Mouse (Mus musculus) CD4-positive, CD25-positive, alpha-beta regulatory T cell, adult 4 months (primary cell): ENCODE results near the gene Nxf2. TPM values are rescaled to one million over a fixed set of nuclear protein-coding genes. Genes with fewer than 3 reads are reported as not detected.
A peak's percentile ranks its signal among the peaks of the same experiment; 100 is the strongest.
"Not testable (repeated sequence)": the region's sequence is repeated elsewhere in the genome, so short reads cannot be mapped to it uniquely, and the experiment has no call there.

Source experiments
- ATAC-seq: one replicate; pipeline ENCODE4 v1.8.0; 2017
- polyA plus RNA-seq, 2 experiments: library from polyadenylated mRNA; unstranded; fragments of 100-300 nt; shearing (Covaris generic); gene quantifications; one replicate each; pipeline ENCODE4 v1.2.1; 2017

The Nxf2 gene
- under 1 TPM in 1 of 2 experiments, not detected in 1; 0.42 TPM for polyA plus RNA-seq

GRCm38 (mm10) chrX:134964546-134964945, at the start of gene Nxf2:
Gene Nxf2, minus strand, starts transcription at chrX:134964754.
- no peak for ATAC-seq

DNA sequence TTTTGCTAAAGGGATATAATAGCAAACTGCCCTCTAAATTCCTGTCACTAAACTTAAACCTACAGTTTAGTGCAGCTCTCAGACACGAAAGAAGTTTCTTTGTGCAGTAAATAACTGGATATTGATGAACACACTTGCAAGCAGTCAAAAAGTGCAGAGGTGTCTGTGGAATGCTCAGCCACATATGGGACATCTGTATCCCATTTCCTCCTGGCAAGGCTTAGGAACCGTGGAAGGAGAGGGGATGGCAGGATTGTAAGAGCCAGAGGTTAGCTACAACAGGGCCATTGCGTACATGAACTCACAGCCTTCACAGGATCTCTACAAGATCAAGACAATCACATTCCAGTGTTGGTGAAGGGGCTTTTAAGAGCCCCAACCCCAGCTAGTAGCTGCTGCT, 46.8 kb upstream of the Nxf2 start:
- ATAC-seq = no peak

- ATAC-seq = no peak
These were observed 44.9 kb upstream of the Nxf2 start for GRCm38 (mm10) chrX:135009471-135009815.

DNA sequence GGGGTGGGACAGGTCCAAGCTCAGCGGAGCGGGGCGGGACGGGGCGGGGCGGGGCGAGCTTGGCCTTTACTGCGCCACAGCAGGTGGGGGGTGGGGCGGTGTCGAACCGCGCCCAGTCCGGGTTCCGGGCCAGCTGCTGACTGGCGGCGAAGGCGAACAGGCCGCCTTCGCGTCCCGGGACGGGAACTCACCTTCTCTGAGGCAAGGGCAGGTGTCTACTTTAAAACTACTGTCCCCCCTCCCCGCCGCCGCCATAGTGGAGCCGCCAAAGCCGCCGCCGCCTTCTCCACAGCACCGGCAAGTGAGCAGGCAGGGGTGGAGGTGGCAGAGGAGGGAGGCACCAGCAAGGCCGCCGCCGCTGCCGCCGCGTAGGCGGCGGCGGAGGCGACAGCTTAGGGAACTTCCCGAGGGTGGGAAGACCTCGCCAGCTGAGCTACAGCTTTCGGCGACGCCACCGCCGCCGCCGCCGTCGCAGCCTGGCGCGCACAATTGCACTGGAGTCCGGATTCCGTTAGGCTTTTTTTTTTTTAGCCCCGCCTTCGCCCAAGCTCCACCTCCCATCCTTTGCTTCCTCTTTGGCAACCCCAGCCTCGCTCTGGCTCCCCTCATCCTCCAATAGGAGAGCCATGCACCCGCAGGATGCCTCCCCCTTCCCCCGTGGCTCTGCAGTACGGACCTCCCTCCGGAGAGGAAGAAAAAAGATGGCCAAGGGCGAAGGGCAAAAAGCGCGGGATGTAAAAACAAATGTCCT, 44.3 kb upstream of the Nxf2 start, which contains the start of gene Zmat1:
Zmat1 (minus strand) TSS at position 490 of the 751 bp plus-strand sequence.
- peak; percentile 96 for ATAC-seq

- ATAC-seq = peak; percentile 14
These were observed 43.5 kb upstream of the Nxf2 start for GRCm38 (mm10) chrX:135008021-135008420.

DNA sequence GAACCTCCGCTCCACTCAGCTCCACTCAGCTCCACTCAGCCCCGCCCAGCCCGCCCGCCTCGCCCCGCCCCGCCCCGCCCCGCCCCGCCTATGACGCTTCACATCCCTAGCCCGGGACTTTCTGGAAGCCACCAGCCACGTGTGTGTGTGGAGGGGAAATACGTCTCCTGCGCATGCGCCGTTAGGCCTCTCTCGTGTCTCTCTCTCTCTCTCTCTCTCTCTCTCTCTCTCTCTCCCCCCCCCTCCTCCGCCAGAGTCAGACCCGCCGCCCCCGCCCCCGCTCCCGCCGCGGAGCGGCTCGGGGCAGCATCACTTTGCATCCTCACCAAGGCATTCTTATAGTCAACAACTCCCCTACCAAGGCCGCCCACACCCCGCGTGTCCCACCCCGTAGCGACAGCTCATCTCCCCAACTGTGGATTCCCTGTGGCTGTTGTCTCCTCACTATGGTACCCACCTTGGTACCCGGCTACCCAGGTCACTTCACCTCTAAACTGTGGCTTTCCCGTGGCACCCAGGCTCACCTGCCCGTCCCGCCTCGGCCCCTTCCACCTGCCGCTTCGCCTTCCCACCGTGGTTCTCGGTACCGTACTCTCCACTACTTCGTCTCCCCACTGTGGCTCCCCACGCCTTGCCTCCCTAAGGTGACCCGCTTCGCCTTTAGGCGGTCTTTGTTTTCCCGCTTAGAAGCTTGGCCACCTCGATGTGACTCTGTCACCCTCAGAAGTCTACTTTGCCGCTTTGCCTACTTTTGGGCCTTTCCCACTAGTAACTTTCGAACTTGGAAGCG, 1.1 kb downstream of the Nxf2 start:
- ATAC-seq = peak; percentile 94

DNA sequence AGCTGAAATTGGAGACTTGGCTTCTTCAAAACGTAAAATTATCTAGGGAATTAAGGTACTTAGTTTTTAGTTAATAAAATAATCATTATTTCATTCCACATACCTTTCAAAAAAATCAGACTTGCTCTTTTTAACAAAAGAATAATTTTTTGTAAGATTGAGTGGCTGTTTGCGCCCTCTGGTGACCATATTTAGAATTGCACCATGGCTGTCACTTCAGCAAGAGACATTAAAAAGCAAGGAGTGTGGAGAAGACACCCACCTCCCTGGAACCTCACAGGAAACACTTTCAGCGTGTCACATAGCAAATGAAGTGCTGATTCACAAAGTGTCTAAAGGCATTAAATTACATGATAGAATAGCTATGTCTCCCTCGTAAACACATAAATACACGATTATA, 34.2 kb downstream of the Nxf2 start:
- peak; percentile 58 for ATAC-seq

DNA sequence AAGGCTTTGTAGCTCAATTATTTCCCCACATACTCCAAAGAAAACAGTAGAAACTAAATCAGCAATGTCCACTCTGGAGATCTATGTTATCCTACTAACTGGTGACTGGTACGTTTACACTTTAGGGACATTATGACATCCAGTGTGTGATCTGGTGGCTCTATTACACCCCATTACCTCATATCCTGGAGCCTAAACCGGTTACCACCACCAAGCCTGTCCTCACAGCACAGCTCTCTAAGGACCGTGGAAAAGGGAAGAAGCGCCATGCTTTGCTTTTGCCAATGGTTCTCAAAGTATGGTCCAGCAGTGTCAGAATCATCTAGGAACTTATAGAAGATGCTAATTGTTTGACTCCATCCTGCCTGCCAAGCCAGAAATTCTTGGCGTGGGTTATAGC, 34.6 kb downstream of the Nxf2 start:
- no peak for ATAC-seq

GRCm38 (mm10) chrX:134925058-134925457, 39.5 kb downstream of the Nxf2 start:
- no peak for ATAC-seq

GRCm38 (mm10) chrX:134923675-134924424, 40.7 kb downstream of the Nxf2 start:
- no peak for ATAC-seq

DNA sequence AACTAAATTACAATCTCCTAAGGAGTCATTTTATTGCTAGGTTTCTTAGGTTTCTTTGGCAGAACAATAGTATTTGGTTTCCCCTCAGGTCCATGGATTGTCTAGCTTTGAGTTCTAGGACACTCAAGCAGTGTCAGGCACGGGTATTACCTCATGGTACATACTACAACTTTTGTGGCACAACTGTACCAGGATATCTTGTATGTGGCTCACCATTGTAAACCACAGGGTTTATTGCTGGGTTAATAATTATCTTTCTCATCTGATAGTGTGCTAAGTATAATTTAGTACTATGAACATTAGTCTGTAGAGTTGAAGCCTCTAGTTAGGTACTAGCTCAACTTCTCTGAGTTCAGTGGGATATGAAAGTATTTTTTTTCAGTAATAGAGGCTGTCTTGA, 45.3 kb downstream of the Nxf2 start:
- no peak for ATAC-seq

DNA sequence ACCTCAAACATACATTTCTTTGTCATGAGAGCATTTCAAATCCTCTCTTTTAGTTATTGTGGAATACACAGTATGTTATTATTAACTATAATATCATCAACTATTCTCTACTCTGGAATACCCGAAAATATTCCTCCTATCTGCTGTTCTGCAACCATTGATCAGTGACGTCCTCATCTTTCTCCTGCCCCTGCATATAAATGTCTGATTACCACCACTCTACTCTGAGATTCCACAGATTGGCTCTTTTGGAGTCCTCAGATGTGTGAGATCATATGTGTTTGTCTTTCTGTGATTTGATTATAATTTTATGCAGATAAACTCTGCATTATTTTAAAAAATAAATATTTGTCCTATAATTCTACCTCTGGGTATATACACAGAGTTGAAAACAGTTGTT, 48.8 kb downstream of the Nxf2 start:
- no peak for ATAC-seq

GRCm38 (mm10) chrX:134915315-134915714, 49.2 kb downstream of the Nxf2 start:
- ATAC-seq = not testable (repeated sequence)

DNA sequence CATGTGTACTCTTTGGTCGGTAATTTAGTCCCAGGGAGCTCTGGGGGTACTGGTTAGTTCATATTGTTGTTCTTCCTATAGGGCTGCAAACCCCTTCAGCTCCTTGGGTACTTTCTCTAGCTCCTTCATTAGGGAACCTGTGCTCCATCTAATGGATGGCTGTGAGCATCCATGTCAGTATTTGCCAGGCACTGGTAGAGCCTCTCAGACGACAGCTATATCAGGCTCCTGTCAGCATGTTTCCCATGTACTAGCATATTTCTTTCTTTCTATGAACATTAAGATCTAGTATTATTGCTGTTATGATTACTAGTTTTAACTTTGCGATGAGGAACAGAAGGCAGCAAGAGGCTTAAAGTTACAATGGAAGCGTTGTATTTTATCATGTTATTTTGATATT, 49.7 kb downstream of the Nxf2 start:
- no peak for ATAC-seq

- ATAC-seq = peak; percentile 77
These were observed 51.2 kb downstream of the Nxf2 start for GRCm38 (mm10) chrX:134913234-134913936.

DNA sequence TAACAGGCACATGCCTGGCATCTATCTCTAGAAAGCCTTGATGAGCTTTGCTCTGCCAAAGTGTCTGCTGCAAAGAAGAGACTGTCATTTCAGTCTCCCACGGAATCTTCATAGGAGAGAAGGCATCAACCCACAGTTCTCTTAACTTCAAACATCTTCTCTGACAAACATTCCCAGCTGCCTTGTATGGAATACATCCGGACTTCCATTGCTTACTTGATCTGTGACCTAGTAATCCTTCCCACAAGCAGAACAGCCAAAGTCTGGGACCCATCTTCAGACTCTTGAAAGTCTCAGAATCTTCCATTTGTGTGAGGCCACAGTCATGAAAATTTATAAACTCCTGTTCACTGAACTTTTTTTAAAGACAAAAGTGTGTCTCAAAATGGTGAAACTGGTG, 51.7 kb downstream of the Nxf2 start:
- no peak for ATAC-seq

GRCm38 (mm10) chrX:134910345-134910744, 54.2 kb downstream of the Nxf2 start:
- ATAC-seq = no peak

Other genes with a start within 250 kb of the Nxf2 start
- gene Armcx1, start 246.8 kb downstream of the Nxf2 start, polyA plus RNA-seq = 1 to 10 TPM; 2.7 to 3.7 TPM
- gene Armcx6, start 213.3 kb downstream of the Nxf2 start, polyA plus RNA-seq = 1 to 10 TPM; 1.3 to 1.9 TPM
- gene Armcx3, start 208.2 kb downstream of the Nxf2 start, polyA plus RNA-seq = 10 to 100 TPM; 12.5 to 18.9 TPM
- gene Armcx2, start 155.5 kb downstream of the Nxf2 start, polyA plus RNA-seq = 10 to 100 TPM in 1 of 2 experiments, 1 to 10 TPM in 1; 7.5 to 15.3 TPM
- gene Zmat1, start 44.5 kb upstream of the Nxf2 start, polyA plus RNA-seq = 10 to 100 TPM in 1 of 2 experiments, 1 to 10 TPM in 1; 8.1 to 10.7 TPM
- under 1 TPM in 1 of 2 experiments, not detected in 1; 0.22 TPM for gene Gm15023, start 212.9 kb upstream of the Nxf2 start, polyA plus RNA-seq
- gene Tceal6, start 245.9 kb upstream of the Nxf2 start, polyA plus RNA-seq = not detected